Mouse (Mus musculus) right cerebral cortex, postnatal 14 days (tissue): Measurements from ENCODE around the gene Sptbn2.
"Not testable (repeated sequence)": the region's sequence is repeated elsewhere in the genome, so short reads cannot be mapped to it uniquely, and the experiment has no call there.

ENCODE experiments used
- DNase-seq: peaks from one replicate; pipeline ENCODE4 v3.0.0; 2022

Sptbn2 gene

DNA sequence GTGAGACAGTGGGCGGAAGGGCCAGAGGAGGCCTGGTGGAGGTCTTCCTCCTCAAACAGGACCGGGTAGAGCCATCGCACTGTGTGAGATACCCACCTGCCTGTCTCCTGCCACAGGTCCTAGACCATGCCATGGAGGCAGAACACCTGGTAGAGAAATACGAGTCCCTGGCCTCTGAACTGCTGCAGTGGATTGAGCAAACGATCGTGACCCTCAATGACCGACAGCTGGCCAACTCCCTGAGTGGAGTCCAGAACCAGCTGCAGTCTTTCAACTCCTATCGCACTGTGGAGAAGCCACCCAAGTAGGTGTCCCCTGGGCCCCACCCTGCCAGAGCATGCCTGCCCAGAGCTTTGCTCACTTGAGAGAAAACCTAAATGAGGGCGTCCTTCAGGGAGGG is 18.2 kb downstream of the Sptbn2 start:
- no peak for DNase-seq

DNA sequence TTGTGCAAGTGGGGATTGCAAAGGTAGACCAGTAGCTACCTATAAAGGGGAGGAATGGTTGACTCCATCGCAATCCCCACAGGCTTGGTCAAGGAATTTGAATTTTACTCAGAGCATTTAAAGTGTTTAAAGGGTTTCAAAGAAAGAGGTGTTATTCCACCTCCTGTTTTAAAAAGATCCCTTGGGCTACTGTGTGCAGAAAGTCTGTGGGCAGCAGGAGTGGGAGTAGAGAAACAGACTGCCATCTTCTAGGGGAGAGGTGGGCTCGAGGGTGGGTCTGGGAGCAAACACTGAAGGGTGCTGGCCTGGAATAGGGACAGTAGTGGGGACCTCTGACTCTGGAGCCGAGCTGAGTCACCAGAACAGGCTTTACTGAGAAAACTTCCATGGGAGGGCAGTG is 22.1 kb downstream of the Sptbn2 start:
- no peak for DNase-seq

DNA sequence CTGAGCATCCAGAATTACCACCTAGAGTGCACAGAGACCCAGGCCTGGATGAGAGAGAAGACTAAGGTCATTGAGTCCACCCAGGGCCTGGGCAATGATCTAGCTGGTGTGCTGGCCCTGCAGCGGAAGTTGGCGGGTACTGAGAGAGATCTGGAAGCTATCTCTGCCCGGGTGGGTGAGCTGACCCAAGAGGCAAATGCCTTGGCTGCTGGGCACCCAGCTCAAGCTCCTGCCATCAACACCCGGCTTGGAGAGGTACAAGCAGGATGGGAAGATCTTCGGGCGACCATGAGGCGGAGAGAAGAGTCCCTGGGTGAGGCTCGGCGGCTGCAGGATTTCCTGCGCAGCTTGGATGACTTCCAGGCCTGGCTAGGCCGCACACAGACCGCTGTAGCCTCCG is 26.9 kb downstream of the Sptbn2 start:
- DNase-seq, result no peak

DNA sequence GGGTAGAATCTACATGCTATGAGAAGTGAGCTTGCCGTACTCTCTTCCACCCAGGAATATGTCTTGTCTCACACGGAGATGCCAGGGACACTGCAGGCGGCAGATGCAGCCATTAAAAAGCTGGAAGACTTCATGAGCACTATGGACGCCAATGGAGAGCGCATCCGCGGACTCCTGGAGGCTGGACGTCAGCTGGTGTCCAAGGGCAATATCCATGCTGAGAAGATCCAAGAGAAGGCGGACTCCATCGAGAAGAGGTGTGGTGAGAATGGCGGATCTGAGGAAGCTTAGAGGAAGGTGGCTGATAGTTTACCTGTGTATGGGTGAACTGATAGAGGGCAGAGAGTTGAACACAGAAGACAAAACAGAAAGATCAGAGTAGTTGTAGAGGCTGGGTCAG is 28.1 kb downstream of the Sptbn2 start:
- no peak for DNase-seq

DNA sequence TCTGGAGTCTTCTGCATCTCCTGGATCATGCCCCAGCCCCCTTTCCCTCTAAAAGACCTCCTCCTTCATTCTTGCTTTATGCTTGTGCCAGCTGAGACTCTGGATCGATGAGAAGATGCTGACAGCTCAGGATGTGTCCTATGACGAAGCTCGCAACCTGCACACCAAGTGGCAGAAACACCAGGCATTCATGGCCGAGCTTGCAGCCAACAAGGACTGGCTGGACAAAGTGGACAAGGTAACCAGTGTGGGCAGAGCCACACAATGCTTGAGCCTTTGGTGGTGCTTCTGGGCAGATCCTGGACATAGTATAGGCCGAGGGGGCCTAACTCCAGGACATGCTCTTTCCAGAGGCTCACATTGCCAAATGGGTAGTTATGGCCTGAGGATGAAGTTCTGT is 28.8 kb downstream of the Sptbn2 start:
- DNase-seq, result no peak

DNA sequence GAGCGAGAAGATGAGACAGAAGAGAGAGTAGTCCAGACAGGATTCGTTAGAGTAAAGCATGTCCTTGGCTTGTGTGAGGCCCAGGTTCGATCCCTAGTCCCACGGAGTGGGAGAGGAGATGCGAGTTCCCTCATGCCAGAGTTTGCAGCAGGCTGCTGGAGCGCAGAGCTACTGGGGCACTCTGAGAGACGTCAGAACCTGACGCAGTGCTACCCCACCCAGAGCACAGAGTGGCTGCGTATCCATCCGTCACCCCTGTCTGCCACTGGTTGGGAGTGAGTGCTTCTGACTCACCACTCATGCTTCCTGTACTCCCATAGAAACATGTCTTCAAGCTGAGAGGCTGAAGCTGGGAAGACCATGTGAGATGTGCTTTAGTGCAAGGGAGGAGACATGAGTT is 30.5 kb downstream of the Sptbn2 start:
- DNase-seq, result no peak

DNA sequence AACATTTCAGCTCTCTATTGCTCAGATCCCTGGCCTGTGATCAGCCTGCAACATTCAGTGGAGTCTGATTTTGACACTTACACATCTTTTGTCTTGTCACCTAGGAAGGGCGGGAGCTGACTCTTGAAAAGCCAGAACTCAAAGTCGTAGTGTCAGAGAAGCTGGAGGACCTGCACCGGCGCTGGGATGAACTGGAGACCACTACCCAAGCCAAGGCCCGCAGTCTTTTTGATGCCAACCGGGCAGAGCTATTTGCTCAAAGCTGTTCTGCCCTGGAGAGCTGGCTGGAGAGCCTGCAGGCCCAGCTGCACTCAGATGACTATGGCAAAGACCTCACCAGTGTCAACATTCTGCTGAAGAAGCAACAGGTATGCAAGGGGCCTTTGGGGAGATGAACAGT is 31.3 kb downstream of the Sptbn2 start:
- DNase-seq, result no peak

DNA sequence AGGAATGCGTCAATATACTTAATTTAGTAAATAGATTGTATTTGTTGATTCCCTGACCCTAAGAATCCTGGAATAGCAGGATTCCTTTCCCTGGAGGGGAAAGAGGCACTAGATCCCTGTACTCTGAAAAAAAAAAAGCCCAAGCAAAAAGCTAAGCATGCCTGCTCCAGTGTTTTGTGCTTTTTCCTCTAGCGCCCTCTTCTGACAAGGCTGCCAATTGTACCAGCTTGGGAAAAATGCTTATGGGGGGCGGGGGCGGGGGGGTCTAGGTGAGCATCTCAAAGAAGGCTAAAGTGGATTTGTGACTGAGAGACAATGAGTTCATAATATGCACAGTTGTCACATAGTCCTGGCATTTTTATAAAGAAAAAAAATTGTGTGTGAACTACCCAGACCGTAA is 32.6 kb downstream of the Sptbn2 start:
- DNase-seq, result no peak

DNA sequence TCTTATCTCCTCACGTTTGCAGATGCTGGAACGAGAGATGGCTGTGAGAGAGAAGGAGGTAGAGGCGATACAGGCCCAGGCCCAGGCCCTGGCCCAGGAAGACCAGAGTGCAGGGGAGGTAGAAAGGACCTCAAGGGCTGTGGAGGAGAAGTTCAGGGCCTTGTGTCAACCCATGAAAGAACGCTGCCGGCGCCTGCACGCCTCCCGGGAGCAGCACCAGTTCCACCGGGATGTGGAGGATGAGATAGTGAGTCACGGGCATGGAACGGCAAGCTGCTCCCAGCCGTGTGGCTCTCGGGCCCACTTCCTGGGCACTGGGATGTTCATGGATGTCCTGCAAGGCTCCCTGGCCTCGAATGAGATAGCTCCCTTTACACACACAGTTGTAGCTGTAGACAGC is 33.1 kb downstream of the Sptbn2 start:
- no peak for DNase-seq

DNA sequence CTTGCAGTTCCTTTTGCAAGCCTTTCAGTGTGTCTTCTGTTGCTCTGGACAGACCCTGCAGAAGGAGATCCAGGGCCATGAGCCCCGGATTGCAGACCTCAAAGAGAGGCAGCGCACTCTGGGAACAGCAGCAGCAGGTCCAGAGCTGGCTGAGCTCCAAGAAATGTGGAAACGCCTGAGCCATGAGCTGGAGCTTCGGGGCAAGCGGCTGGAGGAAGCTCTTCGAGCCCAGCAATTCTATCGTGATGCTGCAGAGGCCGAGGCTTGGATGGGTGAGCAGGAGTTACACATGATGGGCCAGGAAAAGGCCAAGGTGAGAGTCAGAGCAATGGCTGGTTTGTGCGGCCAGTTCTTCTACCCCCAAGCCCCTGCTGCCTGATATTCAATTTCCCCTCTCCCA is 34.1 kb downstream of the Sptbn2 start:
- peak; percentile 49 for DNase-seq

DNA sequence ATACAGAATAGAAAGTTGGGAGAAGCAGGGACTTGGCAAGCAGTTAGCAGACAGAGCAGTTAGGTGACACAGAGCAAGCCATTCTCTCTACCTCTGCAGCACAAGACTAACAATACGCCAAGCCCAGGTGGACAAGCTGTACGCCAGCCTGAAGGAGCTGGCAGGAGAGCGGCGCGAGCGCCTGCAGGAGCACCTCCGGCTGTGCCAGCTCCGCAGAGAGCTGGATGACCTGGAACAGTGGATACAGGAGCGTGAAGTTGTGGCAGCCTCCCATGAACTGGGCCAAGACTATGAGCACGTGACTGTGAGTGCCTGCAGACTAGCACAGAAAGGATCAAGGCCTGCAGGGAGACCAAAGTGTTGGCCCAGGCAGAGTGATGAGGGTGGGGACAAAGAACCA is 34.7 kb downstream of the Sptbn2 start:
- DNase-seq, result no peak

DNA sequence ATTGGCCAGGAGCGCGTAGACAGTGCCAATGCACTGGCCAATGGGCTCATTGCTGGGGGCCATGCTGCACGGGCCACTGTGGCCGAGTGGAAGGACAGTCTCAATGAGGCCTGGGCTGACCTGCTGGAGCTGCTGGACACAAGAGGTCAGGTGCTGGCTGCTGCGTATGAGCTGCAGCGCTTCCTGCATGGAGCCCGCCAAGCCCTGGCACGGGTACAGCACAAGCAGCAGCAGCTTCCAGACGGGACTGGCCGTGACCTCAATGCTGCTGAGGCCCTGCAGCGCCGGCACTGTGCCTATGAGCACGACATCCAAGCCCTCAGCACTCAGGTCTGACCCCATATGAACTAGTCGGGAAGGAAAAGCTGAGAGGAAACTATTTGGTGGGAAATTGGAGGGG is 35.6 kb downstream of the Sptbn2 start:
- DNase-seq, result no peak

DNA sequence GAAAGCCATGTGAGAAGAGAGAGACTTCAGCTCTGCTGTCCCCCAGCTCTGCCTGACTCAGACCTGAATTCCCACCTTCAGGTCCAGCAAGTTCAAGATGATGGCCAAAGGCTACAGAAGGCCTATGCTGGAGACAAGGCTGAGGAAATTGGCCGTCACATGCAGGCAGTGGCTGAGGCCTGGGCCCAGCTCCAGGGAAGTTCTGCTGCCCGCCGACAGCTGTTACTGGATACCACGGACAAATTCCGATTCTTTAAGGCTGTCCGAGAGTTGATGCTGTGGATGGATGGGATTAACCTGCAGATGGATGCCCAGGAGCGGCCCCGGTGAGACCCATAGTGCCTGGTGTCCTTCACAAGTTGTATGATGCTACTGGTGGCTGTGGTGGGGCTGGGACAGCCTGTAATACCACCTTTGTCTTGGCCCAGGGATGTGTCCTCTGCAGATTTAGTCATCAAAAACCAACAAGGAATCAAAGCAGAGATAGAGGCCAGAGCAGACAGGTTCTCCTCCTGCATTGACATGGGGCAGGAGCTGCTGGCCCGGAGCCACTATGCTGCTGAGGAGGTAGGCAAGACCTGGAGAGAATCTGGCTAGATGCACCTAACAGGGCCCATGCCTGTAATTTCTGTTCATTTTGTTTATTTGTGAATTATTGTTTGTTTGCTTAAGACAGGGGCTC is 36.8 kb downstream of the Sptbn2 start:
- DNase-seq, result no peak

DNA sequence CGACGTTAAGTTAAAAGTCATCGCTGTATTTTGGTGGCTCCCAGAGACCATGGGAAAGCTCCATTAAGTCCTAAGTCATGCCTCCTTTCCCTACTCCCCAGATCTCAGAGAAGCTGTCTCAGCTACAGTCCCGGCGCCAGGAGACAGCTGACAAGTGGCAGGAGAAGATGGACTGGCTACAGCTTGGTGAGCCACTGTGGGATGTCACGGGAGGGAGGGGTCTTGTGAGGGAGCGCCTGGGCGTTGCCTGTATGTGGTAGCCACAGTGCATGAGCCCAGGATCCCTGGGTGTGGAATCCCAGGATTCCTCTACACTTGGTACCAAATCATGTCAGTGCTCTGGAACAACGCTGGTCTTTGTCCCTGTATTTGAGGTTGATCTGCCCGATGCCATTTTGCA is 37.5 kb downstream of the Sptbn2 start:
- no peak for DNase-seq

DNA sequence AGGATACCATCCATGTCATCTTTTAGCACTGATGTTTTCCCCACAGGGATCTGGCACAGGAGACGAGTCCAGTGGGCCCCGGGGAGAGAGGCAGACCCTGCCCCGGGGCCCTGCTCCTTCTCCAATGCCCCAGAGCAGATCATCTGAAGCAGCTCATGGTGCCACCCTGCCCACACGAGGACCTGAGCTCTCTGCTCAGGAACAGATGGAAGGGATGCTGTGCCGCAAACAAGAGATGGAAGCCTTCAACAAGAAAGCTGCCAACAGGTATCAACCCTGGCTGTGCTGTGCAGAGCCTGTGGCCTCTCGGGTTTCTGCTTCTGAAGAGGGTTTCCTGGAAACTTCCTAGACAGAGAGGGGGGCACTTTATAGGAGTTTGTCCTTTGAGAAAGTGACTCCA is 39.0 kb downstream of the Sptbn2 start:
- DNase-seq, result no peak

DNA sequence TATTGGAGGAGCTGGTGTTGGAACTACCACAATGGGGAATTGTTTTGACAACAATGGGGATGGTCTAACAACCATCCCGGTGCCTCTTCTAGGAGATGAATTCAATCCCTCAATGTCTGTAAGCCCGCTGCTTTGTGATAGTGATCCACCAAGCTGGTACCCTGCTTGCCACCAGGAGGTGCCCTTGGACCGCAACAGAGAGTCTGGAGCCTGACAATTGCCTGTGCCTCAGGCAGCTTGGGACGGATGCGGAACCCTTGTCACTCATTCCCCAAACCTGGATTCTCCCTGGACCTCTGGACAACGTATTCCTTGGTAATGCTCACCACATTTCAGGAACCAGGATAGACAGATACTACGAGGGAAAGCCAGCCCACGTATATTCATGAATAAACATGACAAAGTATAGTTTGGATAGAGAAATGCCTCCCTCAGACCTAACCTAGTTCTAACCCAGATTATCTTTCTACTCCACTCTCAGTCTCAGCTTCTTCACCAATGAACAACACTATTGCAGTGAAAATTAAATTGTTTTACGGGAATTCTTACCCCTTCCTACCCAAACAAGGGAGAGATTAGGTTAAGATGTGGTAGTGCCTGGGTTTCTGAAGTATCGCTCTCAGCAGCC is 44.7 kb downstream of the Sptbn2 start:
- DNase-seq, result peak; percentile 88

DNA sequence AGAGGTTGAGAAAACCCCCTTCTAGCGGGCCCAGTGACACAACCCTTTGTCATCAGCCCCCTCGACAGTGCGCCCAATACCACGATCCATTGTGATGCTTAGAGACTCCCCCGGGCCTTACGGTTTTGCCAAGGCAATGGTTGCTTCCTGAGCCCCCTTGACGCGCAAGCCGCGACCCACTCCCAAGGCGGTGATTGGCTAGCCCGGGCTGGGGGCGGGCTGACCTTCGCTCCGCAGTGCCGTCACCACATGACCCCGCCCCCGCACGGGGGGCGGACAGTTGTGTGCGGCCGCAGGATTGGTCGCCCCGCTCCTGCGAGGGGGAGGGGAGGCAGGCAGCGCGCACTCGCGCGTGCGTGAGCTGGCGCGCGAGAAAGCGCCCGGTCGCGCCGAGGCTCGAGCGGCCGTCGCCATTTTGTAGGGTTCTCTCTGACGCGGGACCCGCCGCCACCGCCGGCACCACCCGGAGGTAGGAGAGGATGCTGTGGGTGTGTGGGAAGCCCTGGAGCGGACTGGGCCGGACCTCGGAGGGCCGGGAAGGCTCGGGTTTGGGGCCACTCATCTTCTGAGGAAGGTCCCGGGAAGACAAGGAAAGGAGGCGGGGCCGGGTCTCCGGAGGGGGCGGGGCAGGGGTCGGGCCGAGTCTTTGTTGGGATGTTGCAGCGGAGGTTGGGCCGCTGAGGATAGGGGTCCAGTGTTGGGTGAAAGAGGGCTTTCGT is 45.4 kb downstream of the Sptbn2 start, which contains the start of gene Rbm4b:
TSS of gene Rbm4b (plus strand) at position 305 of the 719 bp plus-strand sequence.
- DNase-seq, result peak; percentile 97

DNA sequence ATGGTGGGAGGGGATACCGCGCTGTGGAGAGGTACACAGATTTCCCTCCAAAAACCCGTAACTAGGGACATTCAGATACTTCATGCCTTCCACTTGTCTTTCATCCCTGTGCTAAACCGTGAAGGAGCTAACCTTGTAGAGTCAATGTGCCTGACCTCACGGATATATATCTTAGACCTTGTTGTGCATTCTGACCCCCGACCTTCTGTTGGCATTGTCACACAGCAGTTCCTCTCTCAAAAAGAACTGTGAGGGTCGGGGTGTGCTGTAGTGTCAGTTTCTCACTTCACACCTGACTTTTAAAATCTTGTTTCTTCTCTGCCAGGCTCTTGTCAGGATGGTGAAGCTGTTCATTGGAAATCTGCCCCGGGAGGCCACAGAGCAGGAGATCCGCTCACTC is 46.0 kb downstream of the Sptbn2 start:
- DNase-seq, result no peak

DNA sequence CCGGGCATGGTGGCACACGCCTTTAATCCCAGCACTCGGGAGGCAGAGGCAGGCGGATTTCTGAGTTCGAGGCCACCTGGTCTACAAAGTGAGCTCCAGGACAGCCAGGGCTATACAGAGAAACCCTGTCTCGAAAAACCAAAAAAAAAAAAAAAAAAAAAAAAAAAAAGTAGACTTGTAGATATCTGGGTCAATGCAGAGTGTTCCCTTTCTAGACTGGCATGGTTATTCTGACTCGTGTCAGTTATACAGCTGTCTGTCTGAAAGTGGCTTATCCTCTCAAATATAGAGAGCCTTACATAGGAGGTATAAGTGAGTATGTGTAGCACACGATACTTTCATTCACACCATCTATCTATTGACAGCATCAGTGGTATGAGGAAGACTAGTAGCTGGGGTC is 49.6 kb downstream of the Sptbn2 start:
- DNase-seq, result not testable (repeated sequence)

DNA sequence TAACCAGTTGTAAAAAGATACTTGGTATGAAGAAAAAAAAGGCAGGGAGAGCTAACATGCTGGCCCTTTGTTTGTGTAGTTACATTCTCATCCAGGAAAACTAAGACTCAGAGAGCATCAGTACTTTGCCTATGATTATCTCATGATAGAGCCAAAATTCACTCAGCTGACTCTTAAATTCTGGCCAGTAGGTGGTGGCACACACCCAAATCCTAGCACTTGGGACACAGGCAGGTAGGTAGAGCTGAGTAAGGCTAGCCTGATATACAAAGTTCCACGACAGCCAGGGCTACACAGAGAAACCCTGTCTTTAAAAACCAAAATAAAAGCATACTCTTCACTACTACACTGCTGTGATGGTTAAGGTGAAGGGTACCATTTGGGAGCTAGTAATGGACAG is 51.9 kb downstream of the Sptbn2 start:
- DNase-seq, result no peak

DNA sequence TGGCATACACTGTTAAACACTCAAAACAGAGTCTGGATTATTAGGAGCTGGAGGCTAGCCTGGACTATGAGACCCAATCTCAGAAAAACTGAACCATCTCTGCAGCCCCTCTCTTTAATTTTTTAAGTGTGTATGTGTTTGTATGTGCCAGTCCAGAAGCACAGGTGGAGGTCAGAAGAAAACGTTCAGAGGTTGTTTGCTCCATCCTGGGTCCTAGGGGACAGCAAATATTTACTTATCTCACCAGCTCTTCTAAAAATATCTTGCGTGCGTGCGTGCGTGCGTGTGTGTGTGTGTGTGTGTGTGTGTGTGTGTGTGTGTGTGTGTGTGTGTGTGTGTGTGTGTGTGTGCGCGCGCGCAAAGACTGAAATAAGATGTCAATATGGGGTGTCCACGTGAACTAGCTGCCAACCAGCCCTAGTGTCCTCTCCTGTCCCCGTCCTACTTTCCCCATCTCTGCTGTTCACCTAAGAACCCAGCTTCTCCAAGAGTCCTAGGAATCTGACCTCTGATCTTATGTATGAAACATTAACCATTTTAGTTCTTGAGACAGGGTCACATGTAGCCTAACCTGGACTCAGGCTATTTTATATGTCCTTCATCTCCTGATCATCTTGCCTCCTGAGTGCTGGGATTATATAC is 56.7 kb downstream of the Sptbn2 start:
- DNase-seq, result no peak

DNA sequence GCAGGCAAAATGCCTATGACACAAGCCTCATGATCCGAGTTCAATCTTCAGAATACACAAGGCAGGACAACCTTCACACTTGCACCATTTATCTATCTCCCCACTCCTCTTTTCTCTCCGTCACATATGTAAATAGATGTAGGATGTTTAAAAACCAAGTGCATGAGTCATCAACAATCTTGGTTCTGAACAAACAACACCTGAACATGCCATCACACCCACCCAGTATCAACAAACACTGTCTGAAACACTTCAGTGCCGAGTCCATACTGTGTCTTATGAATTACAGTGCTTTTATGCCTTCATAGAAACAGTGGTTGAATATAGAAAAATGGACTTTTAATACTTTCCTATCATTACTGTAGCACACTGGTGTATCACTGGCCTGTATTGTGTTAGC is 61.8 kb downstream of the Sptbn2 start:
- DNase-seq, result no peak

DNA sequence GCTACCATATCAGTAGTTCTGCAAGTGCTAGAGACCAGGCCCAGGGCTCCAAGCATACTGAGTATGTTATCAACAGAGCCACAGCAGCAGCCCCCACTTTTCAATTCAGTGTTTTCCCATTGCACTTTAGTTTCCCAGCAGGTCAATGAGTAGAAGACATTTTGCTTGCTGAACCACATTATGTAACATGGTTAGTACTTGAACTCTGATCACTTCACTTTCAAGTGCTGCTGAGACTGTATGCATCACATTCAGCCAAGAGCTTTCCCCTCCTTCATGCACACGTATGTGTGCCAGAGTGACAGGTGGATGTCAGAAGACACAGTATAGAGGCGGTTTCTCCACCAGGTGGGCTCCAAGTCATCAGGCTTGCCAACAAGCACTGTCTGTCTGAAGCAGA is 71.9 kb downstream of the Sptbn2 start:
- no peak for DNase-seq

DNA sequence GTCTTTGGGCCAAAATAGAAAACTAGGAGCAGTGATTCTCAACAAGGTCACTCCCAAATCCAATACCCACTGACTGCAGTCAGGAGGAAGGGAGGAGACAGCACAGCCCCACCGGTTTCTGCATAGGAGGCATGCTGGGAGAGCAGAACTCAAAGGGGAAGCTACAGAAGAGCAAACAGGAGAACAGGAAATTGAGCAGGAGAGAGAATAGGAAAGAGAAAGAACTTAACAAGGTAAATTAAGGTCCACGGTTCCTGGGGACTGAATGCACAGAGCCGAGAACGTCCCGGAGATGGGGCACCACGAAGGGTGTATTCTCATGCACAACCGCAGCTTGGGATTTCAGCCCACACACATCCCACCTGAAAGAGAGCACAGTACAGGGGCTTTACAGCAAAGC is 74.2 kb downstream of the Sptbn2 start:
- no peak for DNase-seq
